29 mouse cellular contexts compared by ENCODE assay signal in genomic region chr1:80720146-80720545, GRCm38 (mm10). TPM values are rescaled to one million over a fixed set of nuclear protein-coding genes. Genes with fewer than 3 reads are reported as not detected.
DNase-seq lines count a peak whose midpoint lies in the region; ATAC-seq and TF ChIP-seq lines count a peak whose summit lies in the region.
"Had no signal": no experiment of that assay in that cellular context is flagged by ENCODE, and none has a peak within 500 bp of the region (broad histone marks: within the 10 kb centered on the region; RNA-seq: fewer than 3 reads in every experiment).

No protein-coding gene starts in this region.

- H3K36me3 ChIP-seq in forebrain, embryonic 14.5 days (ENCODE audit: control insufficient read depth, insufficient read depth, low read length), result no peaks in the 10 kb centered on the region
- no peaks in the 10 kb centered on the region for H3K36me3 ChIP-seq in forebrain, embryonic 10.5 days (replicated peaks)
- no peaks in the 10 kb centered on the region for H3K36me3 ChIP-seq in heart, embryonic 13.5 days
- no peaks in the 10 kb centered on the region for H3K36me3 ChIP-seq in lung, postnatal 0 days (ENCODE audit: insufficient read depth, low read length)
- H3K36me3 ChIP-seq: embryonic facial prominence, embryonic 10.5 days; embryonic facial prominence, embryonic 13.5 days; forebrain, embryonic 15.5 days; G1E; hindbrain, embryonic 10.5 days; hindbrain, embryonic 13.5 days; intestine, embryonic 15.5 days had no signal

- H3K4me1 ChIP-seq in forebrain, embryonic 14.5 days (ENCODE audit: control insufficient read depth, insufficient read depth, low read length), result no peaks in the 10 kb centered on the region
- H3K4me1 ChIP-seq in forebrain, embryonic 10.5 days, result no peaks in the 10 kb centered on the region
- H3K4me1 ChIP-seq in heart, embryonic 13.5 days, result peaks cover 16% of the 10 kb centered on the region
- H3K4me1 ChIP-seq in lung, postnatal 0 days (ENCODE audit: insufficient read depth, low read depth, low read length), result no peaks in the 10 kb centered on the region
- H3K4me1 ChIP-seq: embryonic facial prominence, embryonic 10.5 days; forebrain, embryonic 15.5 days; hindbrain, embryonic 10.5 days; hindbrain, embryonic 13.5 days; intestine, embryonic 15.5 days had no signal

- TF ChIP-seq EP300 in lung, postnatal 0 days (IDR thresholded peaks at IDR 0.05), result no peak

- peak; percentile 64 for DNase-seq in forebrain, embryonic 14.5 days (ENCODE audit: low spot score)
- no peak for DNase-seq in forebrain, embryonic 10.5 days (ENCODE audit: extremely low spot score, low spot score)
- DNase-seq in heart, postnatal 25 days (ENCODE audit: low spot score), result no peak
- peak; percentile 52 for DNase-seq in lung, postnatal 0 days (ENCODE audit: low spot score)
- DNase-seq in lung, postnatal 36 days, result no peak
- DNase-seq: adrenal gland, postnatal 10 days; adrenal gland, postnatal 36 days; cerebellum, adult 11-12 months; cerebellum, adult 8-10 months; cerebellum, postnatal 36 days; embryo, embryonic 11 days; gastrocnemius, postnatal 10 days; gastrocnemius, postnatal 36 days; heart, postnatal 36 days; kidney, adult 11 months; kidney, adult 8-10 months had no signal

- H3K9me3 ChIP-seq in forebrain, embryonic 14.5 days (replicated peaks; ENCODE audit: control insufficient read depth, low read length), result no peaks in the 10 kb centered on the region
- no peaks in the 10 kb centered on the region for H3K9me3 ChIP-seq in forebrain, embryonic 10.5 days
- no peaks in the 10 kb centered on the region for H3K9me3 ChIP-seq in heart, embryonic 13.5 days
- H3K9me3 ChIP-seq in lung, postnatal 0 days (ENCODE audit: low read length), result no peaks in the 10 kb centered on the region
- H3K9me3 ChIP-seq: embryonic facial prominence, embryonic 10.5 days; embryonic facial prominence, embryonic 13.5 days; forebrain, embryonic 15.5 days; hindbrain, embryonic 10.5 days; hindbrain, embryonic 13.5 days; intestine, embryonic 15.5 days had no signal

- intact Hi-C loops in heart, postnatal 25 days (cut with DNase I), result loop anchor here (10.0 kb wide), 1 partner anchor 125 kb away; no protein-coding TSS in a partner anchor

- no peak for TF ChIP-seq CTCF in lung, postnatal 0 days (IDR thresholded peaks at IDR 0.05)

- no peak for ATAC-seq in forebrain, embryonic 14.5 days
- no peak for ATAC-seq in heart, embryonic 13.5 days (ENCODE audit: extremely low read depth, insufficient number of reproducible peaks, low FRiP score, low TSS enrichment)
- ATAC-seq in lung, postnatal 0 days, result no peak
- ATAC-seq: forebrain, embryonic 15.5 days; hindbrain, embryonic 16.5 days; intestine, embryonic 15.5 days; Patski had no signal

- H3K27me3 ChIP-seq in forebrain, embryonic 14.5 days (replicated peaks; ENCODE audit: control insufficient read depth, insufficient read depth, low read length), result no peaks in the 10 kb centered on the region
- no peaks in the 10 kb centered on the region for H3K27me3 ChIP-seq in forebrain, embryonic 10.5 days (ENCODE audit: poor library complexity, severe bottlenecking)
- no peaks in the 10 kb centered on the region for H3K27me3 ChIP-seq in heart, embryonic 13.5 days (replicated peaks)
- H3K27me3 ChIP-seq in lung, postnatal 0 days (replicated peaks; ENCODE audit: insufficient read depth, low read length), result no peaks in the 10 kb centered on the region
- H3K27me3 ChIP-seq: CH12.LX; embryonic facial prominence, embryonic 13.5 days; forebrain, embryonic 15.5 days; hindbrain, embryonic 13.5 days; intestine, embryonic 15.5 days had no signal

- no peak overlapping the region for H3K9ac ChIP-seq in forebrain, embryonic 14.5 days (ENCODE audit: low read length)
- H3K9ac ChIP-seq in heart, embryonic 13.5 days, result no peak overlapping the region
- no peak overlapping the region for H3K9ac ChIP-seq in lung, postnatal 0 days (replicated peaks; ENCODE audit: low read depth)
- H3K9ac ChIP-seq: embryonic facial prominence, embryonic 13.5 days; forebrain, embryonic 15.5 days; hindbrain, embryonic 13.5 days; intestine, embryonic 15.5 days had no signal

- H3K27ac ChIP-seq in forebrain, embryonic 14.5 days (ENCODE audit: low read depth, low read length), result no peak overlapping the region
- no peak overlapping the region for H3K27ac ChIP-seq in forebrain, embryonic 10.5 days
- peak overlapping the region; percentile 10; the same call in 1 of the 2 replicates for H3K27ac ChIP-seq in heart, embryonic 13.5 days (replicated peaks)
- H3K27ac ChIP-seq in lung, postnatal 0 days (ENCODE audit: low read length), result no peak overlapping the region
- H3K27ac ChIP-seq: embryonic facial prominence, embryonic 10.5 days; embryonic facial prominence, embryonic 13.5 days; forebrain, embryonic 15.5 days; hindbrain, embryonic 10.5 days; hindbrain, embryonic 13.5 days; intestine, embryonic 15.5 days had no signal

- H3K4me2 ChIP-seq in forebrain, embryonic 14.5 days (ENCODE audit: low read length), result no peak overlapping the region
- no peak overlapping the region for H3K4me2 ChIP-seq in heart, embryonic 13.5 days
- H3K4me2 ChIP-seq in lung, postnatal 0 days (replicated peaks; ENCODE audit: low read depth, low read length), result no peak overlapping the region
- H3K4me2 ChIP-seq: embryonic facial prominence, embryonic 13.5 days; forebrain, embryonic 15.5 days; heart, embryonic 11.5 days; hindbrain, embryonic 13.5 days; intestine, embryonic 15.5 days had no signal

- H3K4me3 ChIP-seq in forebrain, embryonic 14.5 days (ENCODE audit: low read depth, low read length), result no peak overlapping the region
- H3K4me3 ChIP-seq in forebrain, embryonic 10.5 days, result no peak overlapping the region
- no peak overlapping the region for H3K4me3 ChIP-seq in heart, embryonic 13.5 days
- no peak overlapping the region for H3K4me3 ChIP-seq in lung, postnatal 0 days (ENCODE audit: low read depth, low read length)
- H3K4me3 ChIP-seq: embryonic facial prominence, embryonic 10.5 days; embryonic facial prominence, embryonic 13.5 days; erythroblast, embryonic 14.5 days; forebrain, embryonic 15.5 days; hindbrain, embryonic 10.5 days; hindbrain, embryonic 13.5 days; intestine, embryonic 15.5 days had no signal

RNA-seq across cellular contexts. Expression of gene Dock10, which starts 38.2 kb away (rescaled TPM):
- 1.6 and 1.9 TPM in 2 replicates for polyA plus RNA-seq in forebrain, embryonic 14.5 days (2014; fragmentation: Nextera tagmentation; extraction: Ambion mirVana)
- polyA plus RNA-seq in forebrain, embryonic 10.5 days (2016; fragmentation: Nextera tagmentation; extraction: Ambion mirVana), result 1.7 and 1.8 TPM in 2 replicates
- polyA plus RNA-seq in heart, embryonic 13.5 days (2015; fragmentation: Nextera tagmentation; extraction: Ambion mirVana), result 2.7 and 2.8 TPM in 2 replicates
- total RNA-seq in heart, postnatal 25 days (2021), result 1 to 10 TPM; 3.6 to 5.6 TPM
- polyA plus RNA-seq in lung, postnatal 0 days (2015; fragmentation: Nextera tagmentation; extraction: Ambion mirVana), result 6.0 and 6.8 TPM in 2 replicates
- polyA plus RNA-seq: G1E had no signal

Comparison
In these comparisons a context has a peak if more than half of its experiments do, and no peak if none do; other contexts are left out.
1. DNase-seq: peak in forebrain, embryonic 14.5 days (single experiment) and lung, postnatal 0 days (single experiment); none in forebrain, embryonic 10.5 days (single experiment), heart, postnatal 25 days (single experiment) and lung, postnatal 36 days (single experiment).